Mouse (Mus musculus): ENCODE measurements around the gene Cldn9.

Gene Cldn9

GRCm38 (mm10) chr17:23680336-23680735 is 3.5 kb downstream of the Cldn9 start:
- no peak for DNase-seq (ENCODE audit: low spot score)

GRCm38 (mm10) chr17:23679127-23679835 is 4.5 kb downstream of the Cldn9 start, which contains the start of gene Cldn6:
Gene Cldn6 (plus strand): TSS chr17:23679249.
- DNase-seq (ENCODE audit: low spot score): no peak

- DNase-seq (ENCODE audit: low spot score): peak; percentile 81
Observed at GRCm38 (mm10) chr17:23677236-23677679, 6.6 kb downstream of the Cldn9 start, which contains the start of gene Tnfrsf12a. Gene Tnfrsf12a (minus strand): TSS chr17:23677468.

- DNase-seq (ENCODE audit: low spot score): no peak
Observed at GRCm38 (mm10) chr17:23676473-23677031, 7.3 kb downstream of the Cldn9 start.

- no peak for DNase-seq (ENCODE audit: low spot score)
Observed at GRCm38 (mm10) chr17:23675564-23676281, 8.1 kb downstream of the Cldn9 start.

GRCm38 (mm10) chr17:23675127-23675526 is 8.7 kb downstream of the Cldn9 start:
- no peak for DNase-seq (ENCODE audit: low spot score)

GRCm38 (mm10) chr17:23674271-23674952 is 9.4 kb downstream of the Cldn9 start:
- DNase-seq (ENCODE audit: low spot score): no peak

GRCm38 (mm10) chr17:23673424-23674073 is 10.3 kb downstream of the Cldn9 start, which contains the start of the genes Hcfc1r1 and Thoc6:
Gene Hcfc1r1 (plus strand): TSS chr17:23673596.
Gene Thoc6 (minus strand): TSS chr17:23673882.
- peak; percentile 90 for DNase-seq (ENCODE audit: low spot score)

- DNase-seq (ENCODE audit: low spot score): no peak
Observed at GRCm38 (mm10) chr17:23672761-23673160, 11.1 kb downstream of the Cldn9 start.

GRCm38 (mm10) chr17:23671519-23671918 is 12.3 kb downstream of the Cldn9 start:
- DNase-seq (ENCODE audit: low spot score): no peak

- no peak for DNase-seq (ENCODE audit: low spot score)
Observed at GRCm38 (mm10) chr17:23670516-23671074, 13.2 kb downstream of the Cldn9 start.

- DNase-seq (ENCODE audit: low spot score): peak; percentile 5
Observed at GRCm38 (mm10) chr17:23665511-23665910, 18.3 kb downstream of the Cldn9 start.

- DNase-seq (ENCODE audit: low spot score): peak; percentile 38
Observed at GRCm38 (mm10) chr17:23664556-23665021, 19.2 kb downstream of the Cldn9 start.

GRCm38 (mm10) chr17:23661526-23661925 is 22.3 kb downstream of the Cldn9 start:
- DNase-seq (ENCODE audit: low spot score): peak; percentile 31

GRCm38 (mm10) chr17:23660876-23661200 is 23.0 kb downstream of the Cldn9 start:
- no peak for DNase-seq (ENCODE audit: low spot score)

- DNase-seq (ENCODE audit: low spot score): no peak
Observed at GRCm38 (mm10) chr17:23660117-23660875, 23.5 kb downstream of the Cldn9 start, which contains the start of gene Bicdl2. Gene Bicdl2 (plus strand): TSS chr17:23660506.

- no peak for DNase-seq (ENCODE audit: low spot score)
Observed at GRCm38 (mm10) chr17:23658450-23658849, 25.4 kb downstream of the Cldn9 start.

GRCm38 (mm10) chr17:23654410-23654809 is 29.4 kb downstream of the Cldn9 start:
- no peak for DNase-seq (ENCODE audit: low spot score)

GRCm38 (mm10) chr17:23654001-23654400 is 29.8 kb downstream of the Cldn9 start:
- DNase-seq (ENCODE audit: low spot score): no peak

GRCm38 (mm10) chr17:23653324-23653723 is 30.5 kb downstream of the Cldn9 start:
- no peak for DNase-seq (ENCODE audit: low spot score)
